Mouse (Mus musculus) neural tube, embryonic 11.5 days (tissue): ENCODE results near the gene Tmc2. TPM values are rescaled to one million over a fixed set of nuclear protein-coding genes. Genes with fewer than 3 reads are reported as not detected.

ENCODE experiments used
- ATAC-seq: fragments of 200-750 bp; cut with Nextera tagmentation; 2 replicates; pipeline ENCODE4 v1.8.0; 2017; ENCODE audit warnings: moderate number of reproducible peaks, mild to moderate bottlenecking, moderate TSS enrichment, moderate library complexity; ENCODE audit not compliant: insufficient read depth, low FRiP score, low TSS enrichment
- DNase-seq: peaks from one replicate; pipeline ENCODE4 v3.0.0-alpha.2; 2015; ENCODE audit warnings: low spot score
- H3K27ac ChIP-seq: fragments of 300-500 bp; sonication (generic); 2 replicates; pipeline ENCODE4 v1.5.1; 2014; ENCODE audit warnings: low read depth, mild to moderate bottlenecking, low read length
- H3K27me3 ChIP-seq: fragments of 300-500 bp; sonication (generic); 2 replicates; pipeline ENCODE4 v1.6.1; 2014; ENCODE audit warnings: mild to moderate bottlenecking, low read length, mixed read lengths; ENCODE audit not compliant: control insufficient read depth, insufficient read depth
- H3K36me3 ChIP-seq: fragments of 300-500 bp; sonication (generic); 2 replicates; pipeline ENCODE4 v1.6.1; 2014; ENCODE audit warnings: mild to moderate bottlenecking, low read length, moderate library complexity, mixed read lengths; ENCODE audit not compliant: control insufficient read depth, insufficient read depth
- H3K4me1 ChIP-seq: fragments of 300-500 bp; sonication (generic); 2 replicates; pipeline ENCODE4 v1.6.1; 2014; ENCODE audit warnings: low read length, mixed read lengths; ENCODE audit not compliant: control insufficient read depth, insufficient read depth
- H3K4me2 ChIP-seq: fragments of 300-500 bp; sonication (generic); 2 replicates; pipeline ENCODE4 v1.6.1; 2014; ENCODE audit warnings: low read depth, mild to moderate bottlenecking, moderate library complexity
- H3K4me3 ChIP-seq: fragments of 300-500 bp; sonication (generic); 2 replicates; pipeline ENCODE4 v1.5.1; 2014; ENCODE audit warnings: low read depth, low read length
- H3K9ac ChIP-seq: fragments of 300-500 bp; sonication (generic); 2 replicates; pipeline ENCODE4 v1.6.1; 2014; ENCODE audit warnings: mild to moderate bottlenecking, low read length
- H3K9me3 ChIP-seq: fragments of 300-500 bp; sonication (generic); 2 replicates; pipeline ENCODE4 v1.6.1; 2016; ENCODE audit warnings: low read length; ENCODE audit not compliant: control insufficient read depth
- WGBS: fragments of 180-500 bp; shearing (Covaris S2); extraction: QIAGEN DNeasy Blood & Tissue Kit; methylation state at CpG from one replicate; pipeline ENCODE4 v1.1.7; 2014; 5-methylcytosine and 5-hydroxymethylcytosine counted together
- polyA plus RNA-seq: library from polyadenylated mRNA; unstranded; fragments of >200 nt; fragmentation: Nextera tagmentation; extraction: Ambion mirVana; gene quantifications from 2 replicates; pipeline ENCODE4 v1.2.1, GENCODE M21; 2014

Gene Tmc2
- polyA plus RNA-seq, 1 experiment from 2014 or later = not detected

GRCm38 (mm10) chr2:130283854-130284654 is 89.1 kb downstream of the Tmc2 start, which contains the start of gene Idh3b:
TSS of gene Idh3b (minus strand) at chr2:130284547.
- Histone ChIP-seq H3K36me3 (peaks cover 6% of the 10 kb centered on the region; the same call in 1 of the 2 replicates), H3K9me3 (no peaks in the 10 kb centered on the region), H3K4me2 (peak within 1 kb of the TSS; percentile 77), H3K27me3 (no peaks in the 10 kb centered on the region), H3K27ac (no peak within 1 kb of the TSS), H3K9ac (peak within 1 kb of the TSS; percentile 72), H3K4me3 (peak within 1 kb of the TSS; percentile 76), H3K4me1 (peaks cover 10% of the 10 kb centered on the region)
- peak; percentile 89 for DNase-seq
- WGBS = under 1% methylated on average over 51 of the region's 51 CpGs
- ATAC-seq = peak; percentile 87

DNA sequence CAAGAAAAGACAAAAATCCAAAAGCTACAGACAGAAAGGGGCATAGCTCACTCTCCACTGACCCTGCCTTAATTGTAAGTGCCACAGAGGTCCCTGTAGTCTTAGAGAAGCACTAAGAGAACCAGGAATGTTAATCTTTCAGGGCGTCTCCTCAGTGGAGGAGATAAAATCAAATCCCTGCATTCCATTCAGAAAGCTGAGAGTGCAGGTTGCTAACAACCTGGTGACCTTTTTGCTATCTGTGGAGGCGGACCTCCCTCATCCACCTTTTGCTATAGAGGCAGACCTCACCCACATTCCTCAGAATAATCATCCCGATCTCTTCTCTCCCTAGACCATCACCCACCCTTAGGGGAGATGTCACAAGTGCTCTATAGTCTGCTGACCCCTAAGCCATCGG is 94.1 kb downstream of the Tmc2 start:
- Histone ChIP-seq H3K27me3 (0 out of 2 replicates have a peak, but pooled peaks cover 2% of the 10 kb centered on the region), H3K9me3 (no peaks in the 10 kb centered on the region), H3K4me1 (peaks cover 7% of the 10 kb centered on the region; the same call in 1 of the 2 replicates), H3K9ac (no peak overlapping the region), H3K36me3 (no peaks in the 10 kb centered on the region), H3K4me2 (no peak overlapping the region), H3K4me3 (no peak overlapping the region), H3K27ac (no peak overlapping the region)
- no peak for ATAC-seq
- DNase-seq = no peak
- 77% methylated on average over 4 of the region's 4 CpGs for WGBS

DNA sequence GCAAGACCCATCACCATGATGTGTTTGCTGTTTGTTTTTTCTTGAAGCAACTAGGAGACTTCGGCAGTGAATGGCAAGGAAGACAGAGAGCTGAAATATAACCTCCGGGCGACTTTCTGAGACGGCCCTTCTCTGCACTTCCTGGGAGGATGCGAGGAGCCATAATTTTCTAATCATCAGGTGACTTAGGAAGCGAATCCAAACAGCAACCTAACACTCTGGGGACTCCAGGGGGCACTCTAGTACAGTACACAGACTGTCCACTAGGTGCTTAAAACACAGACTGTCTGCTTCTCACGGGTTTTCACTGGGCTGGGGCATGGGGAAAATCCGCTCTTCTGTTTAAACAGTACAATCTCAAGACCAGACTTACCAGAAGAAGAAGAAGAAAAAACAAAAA is 96.4 kb downstream of the Tmc2 start:
- H3K27ac ChIP-seq = no peak overlapping the region
- ATAC-seq (no peak), DNase-seq (peak; percentile 75)
- 20% methylated on average over 8 of the region's 8 CpGs for WGBS
- H3K4me2 ChIP-seq = no peak overlapping the region
- no peak overlapping the region for H3K4me3 ChIP-seq
- H3K36me3 ChIP-seq = no peaks in the 10 kb centered on the region
- H3K9me3 ChIP-seq = no peaks in the 10 kb centered on the region
- peaks cover 11% of the 10 kb centered on the region; the same call in 1 of the 2 replicates for H3K4me1 ChIP-seq
- H3K27me3 ChIP-seq = peaks cover 11% of the 10 kb centered on the region; the same call in 1 of the 2 replicates
- no peak overlapping the region for H3K9ac ChIP-seq

- H3K4me3 ChIP-seq = no peak overlapping the region
- H3K27ac ChIP-seq = no peak overlapping the region
- H3K36me3 ChIP-seq = no peaks in the 10 kb centered on the region
- H3K4me1 ChIP-seq = peaks cover 14% of the 10 kb centered on the region
- no peak overlapping the region for H3K9ac ChIP-seq
- ATAC-seq = no peak
- DNase-seq = no peak
- H3K27me3 ChIP-seq = peaks cover 15% of the 10 kb centered on the region; the same call in 1 of the 2 replicates
- no peaks in the 10 kb centered on the region for H3K9me3 ChIP-seq
- 61% methylated on average over 3 of the region's 3 CpGs for WGBS
- no peak overlapping the region for H3K4me2 ChIP-seq
Measured at GRCm38 (mm10) chr2:130293009-130293408, 98.0 kb downstream of the Tmc2 start.

- Histone ChIP-seq H3K9me3 (no peaks in the 10 kb centered on the region), H3K36me3 (no peaks in the 10 kb centered on the region), H3K27me3 (peaks cover 15% of the 10 kb centered on the region; the same call in 1 of the 2 replicates), H3K27ac (no peak overlapping the region), H3K4me2 (no peak overlapping the region), H3K9ac (no peak overlapping the region), H3K4me3 (no peak overlapping the region), H3K4me1 (peaks cover 14% of the 10 kb centered on the region)
- 4% methylated on average over 4 of the region's 4 CpGs for whole genome bisulfite sequencing
- DNase-seq (peak; percentile 31), ATAC-seq (0 out of 2 replicates have a peak, but pooled peaks have one; percentile 31)
Measured at GRCm38 (mm10) chr2:130293486-130293885, 98.5 kb downstream of the Tmc2 start.

GRCm38 (mm10) chr2:130294218-130294935 is 99.4 kb downstream of the Tmc2 start:
- 10% methylated on average over 20 of the region's 20 CpGs for WGBS
- H3K36me3 ChIP-seq = no peaks in the 10 kb centered on the region
- H3K27ac ChIP-seq = peak overlapping the region; percentile 78; the same call in 1 of the 2 replicates
- peak overlapping the region; percentile 73 for H3K4me2 ChIP-seq
- ATAC-seq (peak; percentile 3; the same call in 1 of the 2 replicates), DNase-seq (no peak)
- peaks cover 14% of the 10 kb centered on the region for H3K4me1 ChIP-seq
- H3K9me3 ChIP-seq = no peaks in the 10 kb centered on the region
- H3K9ac ChIP-seq = peak overlapping the region; percentile 80
- peak overlapping the region; percentile 79 for H3K4me3 ChIP-seq
- H3K27me3 ChIP-seq = peaks cover 15% of the 10 kb centered on the region; the same call in 1 of the 2 replicates

DNA sequence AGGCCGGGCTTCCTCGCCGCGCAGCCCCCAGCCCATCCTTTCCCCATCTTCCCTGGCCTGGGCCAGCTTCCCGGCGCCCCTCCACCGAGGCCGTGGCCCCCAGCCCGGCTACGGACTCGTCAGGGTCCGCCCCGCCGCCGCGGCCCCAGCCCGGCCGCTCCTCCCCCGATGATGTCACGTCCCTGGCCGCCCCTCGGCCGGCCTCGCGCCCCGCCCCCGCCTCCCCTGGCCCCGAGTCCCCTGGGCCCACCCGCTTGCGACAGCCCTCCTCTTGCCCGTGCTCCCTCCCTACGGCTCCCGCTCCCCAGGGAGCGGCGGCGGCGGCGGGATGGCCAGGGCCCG is 99.9 kb downstream of the Tmc2 start, which contains the start of gene Ebf4:
Gene Ebf4, plus strand, starts transcription at position 234 of the 342 bp plus-strand sequence.
- Histone ChIP-seq H3K9ac (peak within 1 kb of the TSS; percentile 80), H3K9me3 (no peaks in the 10 kb centered on the region), H3K4me3 (peak within 1 kb of the TSS; percentile 79), H3K27ac (peak within 1 kb of the TSS; percentile 78), H3K36me3 (no peaks in the 10 kb centered on the region), H3K27me3 (peaks cover 15% of the 10 kb centered on the region; the same call in 1 of the 2 replicates), H3K4me1 (peaks cover 14% of the 10 kb centered on the region), H3K4me2 (peak within 1 kb of the TSS; percentile 73)
- peak; percentile 73 for ATAC-seq
- 0% methylated on average over 17 of the region's 39 CpGs for WGBS
- peak; percentile 85 for DNase-seq

GRCm38 (mm10) chr2:130295331-130296133 is 100.5 kb downstream of the Tmc2 start:
- Histone ChIP-seq H3K4me2 (peak overlapping the region; percentile 73), H3K27me3 (peaks cover 15% of the 10 kb centered on the region; the same call in 1 of the 2 replicates), H3K4me3 (peak overlapping the region; percentile 79), H3K9ac (peak overlapping the region; percentile 80), H3K4me1 (peaks cover 14% of the 10 kb centered on the region), H3K27ac (peak overlapping the region; percentile 78), H3K36me3 (no peaks in the 10 kb centered on the region), H3K9me3 (no peaks in the 10 kb centered on the region)
- ATAC-seq (peak; percentile 71), DNase-seq (peak; percentile 77)
- under 1% methylated on average over 47 of the region's 99 CpGs for WGBS
